Mouse (Mus musculus) limb, embryonic 14.5 days (tissue): ENCODE measurements around the gene Olfr869. TPM values are rescaled to one million over a fixed set of nuclear protein-coding genes. Genes with fewer than 3 reads are reported as not detected.

Source experiments
- ATAC-seq: fragments of 200-750 bp; cut with Nextera tagmentation; 2 replicates; pipeline ENCODE4 v1.8.0; 2017; ENCODE audit warnings: low read depth, moderate number of reproducible peaks, moderate TSS enrichment; ENCODE audit not compliant: low FRiP score
- DNase-seq: peaks from one replicate; pipeline ENCODE4 v3.0.0-alpha.2; 2015; ENCODE audit warnings: low spot score
- H3K27ac ChIP-seq: fragments of 300-500 bp; sonication (generic); replicated peaks from 2 replicates; pipeline ENCODE4 v1.5.1; 2014; ENCODE audit warnings: low read depth, mild to moderate bottlenecking, low read length, moderate library complexity, mixed read lengths
- H3K27me3 ChIP-seq: fragments of 300-500 bp; sonication (generic); 2 replicates; pipeline ENCODE4 v1.6.1; 2014; ENCODE audit warnings: low read length, mixed read lengths; ENCODE audit not compliant: control insufficient read depth, insufficient read depth
- H3K36me3 ChIP-seq: fragments of 300-500 bp; sonication (generic); 2 replicates; pipeline ENCODE4 v1.6.1; 2014; ENCODE audit warnings: mild to moderate bottlenecking, low read length, moderate library complexity, mixed read lengths; ENCODE audit not compliant: control insufficient read depth, insufficient read depth
- H3K4me1 ChIP-seq: fragments of 300-500 bp; sonication (generic); 2 replicates; pipeline ENCODE4 v1.6.1; 2014; ENCODE audit warnings: antibody characterized with exemption, low read length, mixed read lengths; ENCODE audit not compliant: control insufficient read depth, insufficient read depth
- H3K4me2 ChIP-seq: fragments of 300-500 bp; sonication (generic); replicated peaks from 2 replicates; pipeline ENCODE4 v1.6.1; 2014; ENCODE audit warnings: low read depth, mild to moderate bottlenecking, low read length, moderate library complexity; ENCODE audit not compliant: severe bottlenecking
- H3K4me3 ChIP-seq: fragments of 300-500 bp; sonication (generic); replicated peaks from 2 replicates; pipeline ENCODE4 v1.5.1; 2014; ENCODE audit warnings: low read length
- H3K9ac ChIP-seq: fragments of 300-500 bp; sonication (generic); 2 replicates; pipeline ENCODE4 v1.6.1; 2014; ENCODE audit warnings: mild to moderate bottlenecking, low read depth, low read length, moderate library complexity; ENCODE audit not compliant: severe bottlenecking
- H3K9me3 ChIP-seq: fragments of 300-500 bp; sonication (generic); 2 replicates; pipeline ENCODE4 v1.6.1; 2016; ENCODE audit warnings: low read length; ENCODE audit not compliant: control insufficient read depth
- POLR2A ChIP-seq: fragments of 200-500 bp; IDR thresholded peaks from 2 replicates; pipeline ENCODE4 v1.8.0; 2012; ENCODE audit warnings: inconsistent platforms, mild to moderate bottlenecking, moderate library complexity, borderline replicate concordance; ENCODE audit not compliant: insufficient read depth, insufficient read length; ENCODE audit errors: extremely low read depth
- WGBS: fragments of 180-500 bp; shearing (Covaris S2); extraction: QIAGEN DNeasy Blood & Tissue Kit; methylation state at CpG from one replicate; pipeline ENCODE4 v1.1.7; 2014; 5-methylcytosine and 5-hydroxymethylcytosine counted together
- polyA plus RNA-seq, 2 experiments: library from polyadenylated mRNA; depleted of rRNA in 1 of 2; stranded (reverse) in 1 of 2; unstranded in 1 of 2; fragments of >200 nt; fragmentation: Nextera tagmentation in 1 of 2; extraction: Ambion mirVana in 1 of 2; gene quantifications; 2 replicates each; pipeline versions ENCODE4 v1.2.1 to v1.2.3; 2012 to 2014

The Olfr869 gene
- polyA plus RNA-seq (2012; rRNA removed) (not detected in 2 replicates), polyA plus RNA-seq (2014; fragmentation: Nextera tagmentation; extraction: Ambion mirVana) (not detected in 2 replicates)

DNA sequence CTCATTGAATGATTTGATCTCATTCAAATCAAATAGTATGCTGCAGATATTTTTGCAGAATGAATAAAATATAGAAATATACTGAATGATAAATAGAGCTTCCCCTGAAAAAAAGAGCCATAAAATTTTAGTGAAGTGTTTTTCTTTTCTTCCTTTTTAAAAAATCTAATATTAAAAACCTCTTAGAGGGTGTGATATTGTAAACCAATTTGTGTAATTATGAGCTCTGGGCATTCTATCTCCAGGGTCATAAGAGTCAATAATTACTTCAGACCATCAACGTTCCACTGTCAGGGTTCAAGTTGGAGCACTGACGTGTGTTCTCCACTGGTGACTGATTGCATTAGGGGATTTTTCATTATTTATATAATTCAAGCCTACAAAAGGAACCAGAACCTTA is at the start of gene Olfr869:
Gene Olfr869, plus strand, starts transcription at position 301 of the 400 bp plus-strand sequence.
- Histone ChIP-seq H3K4me3 (no peak within 1 kb of the TSS), H3K4me1 (no peaks in the 10 kb centered on the region), H3K27me3 (no peaks in the 10 kb centered on the region), H3K4me2 (no peak within 1 kb of the TSS), H3K9ac (no peak within 1 kb of the TSS), H3K36me3 (no peaks in the 10 kb centered on the region), H3K27ac (no peak within 1 kb of the TSS), H3K9me3 (no peaks in the 10 kb centered on the region)
- TF ChIP-seq POLR2A: no peak
- ATAC-seq: no peak
- DNase-seq: no peak
- WGBS: 75% methylated on average over 2 of the region's 2 CpGs

DNA sequence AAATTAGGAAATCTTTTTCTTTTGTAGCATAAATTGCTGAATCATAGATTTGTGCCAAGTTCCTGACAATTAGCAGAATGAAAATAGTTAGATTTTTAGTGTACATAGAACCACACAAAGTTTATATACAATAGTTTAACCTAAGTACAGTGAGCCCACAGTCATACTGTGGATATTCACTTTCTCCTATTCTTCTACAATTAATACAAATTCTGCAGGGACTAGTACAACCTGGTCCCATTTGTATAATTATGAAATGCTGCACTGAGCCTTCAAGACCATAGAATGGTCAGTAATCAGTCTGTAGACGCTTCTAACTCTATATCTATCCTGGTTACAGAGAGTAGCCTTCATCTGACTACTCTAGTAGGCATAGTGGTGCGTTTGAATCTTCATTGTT is 30.5 kb upstream of the Olfr869 start, which contains the start of gene Olfr868:
Gene Olfr868, plus strand, starts transcription at position 301 of the 400 bp plus-strand sequence.
- H3K4me3 ChIP-seq: no peak within 1 kb of the TSS
- H3K9me3 ChIP-seq: peaks cover 4% of the 10 kb centered on the region; the same call in 1 of the 2 replicates
- H3K36me3 ChIP-seq: no peaks in the 10 kb centered on the region
- H3K27me3 ChIP-seq: no peaks in the 10 kb centered on the region
- ATAC-seq (no peak), DNase-seq (no peak)
- no peak within 1 kb of the TSS for H3K9ac ChIP-seq
- WGBS: 39% methylated on average over 2 of the region's 2 CpGs
- no peak within 1 kb of the TSS for H3K4me2 ChIP-seq
- no peaks in the 10 kb centered on the region for H3K4me1 ChIP-seq
- TF ChIP-seq POLR2A: no peak
- H3K27ac ChIP-seq: no peak within 1 kb of the TSS

DNA sequence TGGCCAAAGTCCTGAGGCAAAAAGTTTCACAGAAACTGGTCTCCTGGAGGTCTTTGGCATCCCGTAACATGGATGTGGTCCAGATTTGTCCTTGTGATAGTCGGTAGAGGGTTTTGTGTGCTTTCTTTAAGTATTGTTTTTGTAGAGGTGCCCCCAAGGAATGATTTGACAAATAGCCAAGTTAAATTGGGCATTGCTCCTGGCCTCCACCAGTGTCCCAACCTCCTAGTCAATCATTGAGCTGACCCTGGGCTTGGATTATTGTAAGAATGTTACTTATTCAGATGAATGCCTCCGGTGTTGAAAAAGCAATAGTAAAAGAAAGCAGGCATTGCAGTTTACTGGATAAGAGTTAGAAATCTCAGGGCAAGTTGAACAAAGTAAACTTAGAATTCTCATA is 20.9 kb downstream of the Olfr869 start:
- 88% methylated on average over 3 of the region's 3 CpGs for WGBS
- H3K9me3 ChIP-seq: no peaks in the 10 kb centered on the region
- H3K27ac ChIP-seq: no peak overlapping the region
- no peaks in the 10 kb centered on the region for H3K36me3 ChIP-seq
- no peaks in the 10 kb centered on the region for H3K27me3 ChIP-seq
- TF ChIP-seq POLR2A: no peak
- ATAC-seq (no peak), DNase-seq (no peak)
- no peak overlapping the region for H3K4me3 ChIP-seq
- no peak overlapping the region for H3K4me2 ChIP-seq
- no peak overlapping the region for H3K9ac ChIP-seq
- H3K4me1 ChIP-seq: no peaks in the 10 kb centered on the region

DNA sequence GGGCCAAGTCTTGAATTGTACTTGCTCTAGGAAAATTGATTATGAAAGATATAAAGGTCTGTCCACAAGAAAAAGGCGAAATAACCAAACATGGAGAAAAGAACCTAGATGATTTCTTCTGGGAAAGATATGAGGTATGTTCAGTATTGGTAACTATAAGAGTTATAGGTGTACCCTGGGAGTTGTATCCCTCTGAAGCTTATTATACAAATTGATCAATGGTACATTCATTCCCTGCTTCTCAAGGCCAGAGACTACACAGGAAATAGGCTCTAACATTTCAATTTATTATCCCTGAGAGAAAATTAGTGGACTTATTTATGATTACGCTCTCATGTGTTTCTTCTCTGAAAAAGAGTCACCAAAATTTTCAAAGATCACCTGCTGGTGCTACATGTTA is 45.1 kb downstream of the Olfr869 start, which contains the start of gene Olfr870:
Gene Olfr870, minus strand, starts transcription at position 101 of the 400 bp plus-strand sequence.
- TF ChIP-seq POLR2A: no peak
- Histone ChIP-seq H3K36me3 (no peaks in the 10 kb centered on the region), H3K9me3 (0 out of 2 replicates have a peak, but pooled peaks cover 5% of the 10 kb centered on the region), H3K9ac (no peak within 1 kb of the TSS), H3K27me3 (no peaks in the 10 kb centered on the region), H3K4me3 (no peak within 1 kb of the TSS), H3K27ac (no peak within 1 kb of the TSS), H3K4me2 (no peak within 1 kb of the TSS), H3K4me1 (no peaks in the 10 kb centered on the region)
- WGBS: 69% methylated on average over 2 of the region's 2 CpGs
- DNase-seq (no peak), ATAC-seq (no peak)

DNA sequence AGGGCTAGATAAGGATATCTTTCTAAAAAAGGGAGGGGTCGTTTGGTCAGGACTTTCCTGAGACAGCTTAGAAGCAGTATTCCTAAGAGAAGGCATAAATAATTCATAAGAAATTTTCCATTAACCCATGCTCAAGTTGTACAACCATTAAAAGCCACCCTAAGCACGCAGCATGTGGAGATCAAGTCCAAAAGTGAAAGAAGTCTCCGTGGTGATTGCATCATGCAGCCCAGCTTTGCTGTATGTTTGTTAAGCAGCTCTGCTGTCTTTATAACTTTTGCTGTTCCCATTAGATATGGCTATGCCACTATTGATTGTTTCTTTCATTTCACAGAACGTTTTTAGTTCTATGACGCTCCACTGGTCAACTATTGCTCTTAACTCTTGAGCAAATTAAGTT is 50.7 kb downstream of the Olfr869 start:
- DNase-seq (no peak), ATAC-seq (no peak)
- Histone ChIP-seq H3K4me1 (no peaks in the 10 kb centered on the region), H3K4me2 (no peak overlapping the region), H3K36me3 (no peaks in the 10 kb centered on the region), H3K9ac (no peak overlapping the region), H3K27ac (no peak overlapping the region), H3K27me3 (no peaks in the 10 kb centered on the region), H3K9me3 (0 out of 2 replicates have a peak, but pooled peaks cover 5% of the 10 kb centered on the region), H3K4me3 (no peak overlapping the region)
- 68% methylated on average over 5 of the region's 5 CpGs for WGBS
- TF ChIP-seq POLR2A: no peak

Other genes starting within 250 kb of the Olfr869 start
- gene Olfr862, start 241.0 kb upstream of the Olfr869 start, polyA plus RNA-seq (2012; rRNA removed): not detected in 2 replicates
- gene Olfr862, start 241.0 kb upstream of the Olfr869 start, polyA plus RNA-seq (2014; fragmentation: Nextera tagmentation; extraction: Ambion mirVana): not detected in 2 replicates
- not detected in 2 replicates for gene Olfr77, start 212.1 kb upstream of the Olfr869 start, polyA plus RNA-seq (2012; rRNA removed)
- 0.26 and 0.32 TPM in 2 replicates for gene Olfr77, start 212.1 kb upstream of the Olfr869 start, polyA plus RNA-seq (2014; fragmentation: Nextera tagmentation; extraction: Ambion mirVana)
- gene Olfr866, start 101.0 kb upstream of the Olfr869 start, polyA plus RNA-seq (2012; rRNA removed): not detected in 2 replicates
- not detected in 2 replicates for gene Olfr866, start 101.0 kb upstream of the Olfr869 start, polyA plus RNA-seq (2014; fragmentation: Nextera tagmentation; extraction: Ambion mirVana)
- gene Olfr867, start 71.4 kb upstream of the Olfr869 start, polyA plus RNA-seq (2012; rRNA removed): not detected in 2 replicates
- gene Olfr867, start 71.4 kb upstream of the Olfr869 start, polyA plus RNA-seq (2014; fragmentation: Nextera tagmentation; extraction: Ambion mirVana): not detected in 2 replicates
- gene Olfr868, start 30.4 kb upstream of the Olfr869 start, polyA plus RNA-seq (2012; rRNA removed): not detected in 2 replicates
- gene Olfr868, start 30.4 kb upstream of the Olfr869 start, polyA plus RNA-seq (2014; fragmentation: Nextera tagmentation; extraction: Ambion mirVana): not detected in 2 replicates
- not detected in 2 replicates for gene Olfr870, start 45.0 kb downstream of the Olfr869 start, polyA plus RNA-seq (2012; rRNA removed)
- not detected in 2 replicates for gene Olfr870, start 45.0 kb downstream of the Olfr869 start, polyA plus RNA-seq (2014; fragmentation: Nextera tagmentation; extraction: Ambion mirVana)
- gene Olfr871, start 83.2 kb downstream of the Olfr869 start, polyA plus RNA-seq (2012; rRNA removed): not detected in 2 replicates
- gene Olfr871, start 83.2 kb downstream of the Olfr869 start, polyA plus RNA-seq (2014; fragmentation: Nextera tagmentation; extraction: Ambion mirVana): not detected in 2 replicates
- gene Olfr872, start 108.1 kb downstream of the Olfr869 start, polyA plus RNA-seq (2012; rRNA removed): not detected in 2 replicates
- gene Olfr872, start 108.1 kb downstream of the Olfr869 start, polyA plus RNA-seq (2014; fragmentation: Nextera tagmentation; extraction: Ambion mirVana): not detected in 2 replicates
- gene Olfr39, start 153.3 kb downstream of the Olfr869 start, polyA plus RNA-seq (2012; rRNA removed): not detected in 2 replicates
- gene Olfr39, start 153.3 kb downstream of the Olfr869 start, polyA plus RNA-seq (2014; fragmentation: Nextera tagmentation; extraction: Ambion mirVana): not detected in 2 replicates
- gene Olfr873, start 169.5 kb downstream of the Olfr869 start, polyA plus RNA-seq (2012; rRNA removed): not detected in 2 replicates
- not detected in 2 replicates for gene Olfr873, start 169.5 kb downstream of the Olfr869 start, polyA plus RNA-seq (2014; fragmentation: Nextera tagmentation; extraction: Ambion mirVana)
- gene Olfr18, start 207.1 kb downstream of the Olfr869 start, polyA plus RNA-seq (2012; rRNA removed): 0.04 and 0.08 TPM in 2 replicates
- gene Olfr18, start 207.1 kb downstream of the Olfr869 start, polyA plus RNA-seq (2014; fragmentation: Nextera tagmentation; extraction: Ambion mirVana): not detected in 2 replicates